Comparison of ENCODE assay signal across 8 mouse cellular contexts in the genomic region with DNA sequence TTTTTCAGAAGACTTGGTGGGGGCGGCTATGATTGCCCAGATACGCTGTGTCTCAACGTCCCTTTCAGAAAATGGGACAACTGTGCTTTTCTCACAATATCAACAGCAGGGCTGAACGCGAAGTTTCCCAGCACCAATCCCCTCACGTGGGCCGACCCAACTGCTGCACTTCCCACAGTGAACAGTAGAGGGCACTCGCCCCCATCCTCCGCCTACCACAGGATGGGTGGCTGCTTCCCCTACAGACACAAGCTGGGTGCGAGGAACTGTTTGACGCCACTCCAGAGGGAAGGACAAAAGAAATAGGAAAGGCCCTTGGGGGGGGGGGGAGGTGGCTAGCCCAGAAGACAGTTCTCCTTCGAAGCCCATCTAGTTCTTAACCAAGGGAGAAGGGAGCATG. TPM values are rescaled to one million over a fixed set of nuclear protein-coding genes. Genes with fewer than 3 reads are reported as not detected.
A peak's percentile ranks its signal among the peaks of the same experiment; 100 is the strongest.
DNase-seq lines count a peak whose midpoint lies in the region; ATAC-seq and TF ChIP-seq lines count a peak whose summit lies in the region.

No protein-coding gene starts in this region.

- no peaks in the 10 kb centered on the region for H3K9me3 ChIP-seq in hindbrain, embryonic 11.5 days (ENCODE audit: control insufficient read depth, low read length)
- no peaks in the 10 kb centered on the region for H3K9me3 ChIP-seq in hindbrain, embryonic 16.5 days (ENCODE audit: control insufficient read depth, low read length)
- H3K9me3 ChIP-seq in forebrain, embryonic 14.5 days (replicated peaks; ENCODE audit: control insufficient read depth, low read length), result no peaks in the 10 kb centered on the region
- H3K9me3 ChIP-seq in midbrain, embryonic 12.5 days, result no peaks in the 10 kb centered on the region

- ATAC-seq in hindbrain, embryonic 11.5 days (ENCODE audit: low FRiP score), result peak; percentile 17; the same call in 1 of the 2 replicates
- ATAC-seq in hindbrain, embryonic 16.5 days, result no peak
- 0 out of 2 replicates have a peak, but pooled peaks have one; percentile 47 for ATAC-seq in cerebellum, adult (ENCODE audit: insufficient number of reproducible peaks, low FRiP score, low TSS enrichment)
- peak; percentile 55 for ATAC-seq in forebrain, embryonic 14.5 days
- peak; percentile 51; the same call in 1 of the 2 replicates for ATAC-seq in midbrain, embryonic 12.5 days (ENCODE audit: low FRiP score, low read depth)

- TF ChIP-seq CTCF in spleen, adult 2 months (IDR thresholded peaks at IDR 0.05; ENCODE audit: extremely low read depth, insufficient read depth, insufficient read length, insufficient replicate concordance), result peak; percentile 96

- 3% methylated on average over 12 of the region's 12 CpGs for WGBS in hindbrain, embryonic 11.5 days
- 3% methylated on average over 12 of the region's 12 CpGs for WGBS in hindbrain, embryonic 16.5 days
- WGBS in forebrain, embryonic 14.5 days, result 4% methylated on average over 12 of the region's 12 CpGs
- WGBS in midbrain, embryonic 12.5 days, result 2% methylated on average over 12 of the region's 12 CpGs
- 7% methylated on average over 12 of the region's 12 CpGs for WGBS in spleen, adult 2 months

- H3K27me3 ChIP-seq in hindbrain, embryonic 11.5 days (ENCODE audit: control insufficient read depth, insufficient read depth, low read length), result peaks cover 45% of the 10 kb centered on the region
- H3K27me3 ChIP-seq in hindbrain, embryonic 16.5 days (replicated peaks; ENCODE audit: control insufficient read depth, insufficient read depth, low read length), result peaks cover 39% of the 10 kb centered on the region
- peaks cover 33% of the 10 kb centered on the region for H3K27me3 ChIP-seq in forebrain, embryonic 14.5 days (replicated peaks; ENCODE audit: control insufficient read depth, insufficient read depth, low read length)
- peaks cover 47% of the 10 kb centered on the region for H3K27me3 ChIP-seq in midbrain, embryonic 12.5 days
- peaks cover 22% of the 10 kb centered on the region for H3K27me3 ChIP-seq in spleen, adult 2 months (ENCODE audit: control insufficient read depth, insufficient read depth, low read length)

- no peak for TF ChIP-seq POLR2A in spleen, adult 2 months (IDR thresholded peaks at IDR 0.05; ENCODE audit: low read depth, low read length)

- no peak overlapping the region for H3K27ac ChIP-seq in hindbrain, embryonic 11.5 days (ENCODE audit: low read depth, low read length)
- no peak overlapping the region for H3K27ac ChIP-seq in hindbrain, embryonic 16.5 days (ENCODE audit: low read depth, low read length)
- no peak overlapping the region for H3K27ac ChIP-seq in forebrain, embryonic 14.5 days (ENCODE audit: low read depth, low read length)
- H3K27ac ChIP-seq in midbrain, embryonic 12.5 days (replicated peaks), result no peak overlapping the region
- no peak overlapping the region for H3K27ac ChIP-seq in spleen, adult 2 months (ENCODE audit: insufficient read depth, low read length)

- no peak overlapping the region for H3K9ac ChIP-seq in hindbrain, embryonic 11.5 days (ENCODE audit: low read depth, low read length)
- H3K9ac ChIP-seq in hindbrain, embryonic 16.5 days (ENCODE audit: low read depth, low read length), result no peak overlapping the region
- no peak overlapping the region for H3K9ac ChIP-seq in forebrain, embryonic 14.5 days (ENCODE audit: low read length)
- no peak overlapping the region for H3K9ac ChIP-seq in midbrain, embryonic 12.5 days (replicated peaks)

- peaks cover 20% of the 10 kb centered on the region for H3K4me1 ChIP-seq in hindbrain, embryonic 11.5 days (replicated peaks; ENCODE audit: control insufficient read depth, insufficient read depth, low read length)
- peaks cover 24% of the 10 kb centered on the region for H3K4me1 ChIP-seq in hindbrain, embryonic 16.5 days (ENCODE audit: control insufficient read depth, insufficient read depth, low read depth, low read length)
- peaks cover 5% of the 10 kb centered on the region for H3K4me1 ChIP-seq in forebrain, embryonic 14.5 days (ENCODE audit: control insufficient read depth, insufficient read depth, low read length)
- peaks cover 23% of the 10 kb centered on the region for H3K4me1 ChIP-seq in midbrain, embryonic 12.5 days
- peaks cover 17% of the 10 kb centered on the region for H3K4me1 ChIP-seq in spleen, adult 2 months (ENCODE audit: control insufficient read depth, insufficient read depth, insufficient read length)

- H3K36me3 ChIP-seq in hindbrain, embryonic 11.5 days (ENCODE audit: control insufficient read depth, insufficient read depth, low read length), result no peaks in the 10 kb centered on the region
- H3K36me3 ChIP-seq in hindbrain, embryonic 16.5 days (ENCODE audit: control insufficient read depth, insufficient read depth, low read length), result no peaks in the 10 kb centered on the region
- H3K36me3 ChIP-seq in forebrain, embryonic 14.5 days (ENCODE audit: control insufficient read depth, insufficient read depth, low read length), result no peaks in the 10 kb centered on the region
- H3K36me3 ChIP-seq in midbrain, embryonic 12.5 days, result no peaks in the 10 kb centered on the region
- H3K36me3 ChIP-seq in spleen, adult 2 months (ENCODE audit: control insufficient read depth, insufficient read depth, low read length), result no peaks in the 10 kb centered on the region

- no peak overlapping the region for H3K4me2 ChIP-seq in hindbrain, embryonic 11.5 days (replicated peaks; ENCODE audit: low read depth, low read length)
- no peak overlapping the region for H3K4me2 ChIP-seq in hindbrain, embryonic 16.5 days (ENCODE audit: low read length)
- H3K4me2 ChIP-seq in forebrain, embryonic 14.5 days (ENCODE audit: low read length), result no peak overlapping the region
- no peak overlapping the region for H3K4me2 ChIP-seq in midbrain, embryonic 12.5 days (replicated peaks)

- H3K4me3 ChIP-seq in hindbrain, embryonic 11.5 days (ENCODE audit: low read depth, low read length), result no peak overlapping the region
- H3K4me3 ChIP-seq in hindbrain, embryonic 16.5 days (ENCODE audit: low read length), result no peak overlapping the region
- H3K4me3 ChIP-seq in forebrain, embryonic 14.5 days (ENCODE audit: low read depth, low read length), result no peak overlapping the region
- H3K4me3 ChIP-seq in midbrain, embryonic 12.5 days, result no peak overlapping the region
- no peak overlapping the region for H3K4me3 ChIP-seq in spleen, adult 2 months (ENCODE audit: extremely low read depth, insufficient read depth, insufficient read length)

- peak; percentile 92 for DNase-seq in hindbrain, embryonic 11.5 days (ENCODE audit: low spot score)
- DNase-seq in forebrain, embryonic 14.5 days (ENCODE audit: low spot score), result peak; percentile 80
- peak; percentile 92 for DNase-seq in heart, postnatal 4 days
- peak; percentile 86 to 90 for DNase-seq in left cerebral cortex, adult 18-20 months (ENCODE audit: low spot score in 2 of 2)
- peak; percentile 49 to 80 for DNase-seq in spleen, adult 2 months (ENCODE audit: low read depth in 1 of 2, low spot score in 2 of 2)

RNA-seq across cellular contexts. Expression of a gene that starts 2.4 kb away (rescaled TPM):
- polyA plus RNA-seq in hindbrain, embryonic 11.5 days (2014; fragmentation: Nextera tagmentation; extraction: Ambion mirVana), result 5.7 and 9.1 TPM in 2 replicates
- 1.2 and 1.4 TPM in 2 replicates for polyA plus RNA-seq in hindbrain, embryonic 16.5 days (2015; fragmentation: Nextera tagmentation; extraction: Ambion mirVana)
- polyA plus RNA-seq in forebrain, embryonic 14.5 days (2014; fragmentation: Nextera tagmentation; extraction: Ambion mirVana), result 2.5 and 3.3 TPM in 2 replicates
- 1 to 10 TPM; 1.4 TPM for total RNA-seq in heart, postnatal 4 days (2021)
- total RNA-seq in left cerebral cortex, adult 18-20 months (2021), result 100 to 1,000 TPM; 103 to 109 TPM
- polyA plus RNA-seq in midbrain, embryonic 12.5 days (2016; fragmentation: Nextera tagmentation; extraction: Ambion mirVana), result 14.2 and 16.2 TPM in 2 replicates
- polyA plus RNA-seq in spleen, adult 2 months (2012; rRNA removed), result 3.9 and 7.8 TPM in 2 replicates

RNA-seq across cellular contexts. Expression of a gene that starts 31.3 kb away (rescaled TPM):
- 4.1 and 4.2 TPM in 2 replicates for polyA plus RNA-seq in hindbrain, embryonic 11.5 days (2014; fragmentation: Nextera tagmentation; extraction: Ambion mirVana)
- 3.1 and 3.3 TPM in 2 replicates for polyA plus RNA-seq in hindbrain, embryonic 16.5 days (2015; fragmentation: Nextera tagmentation; extraction: Ambion mirVana)
- polyA plus RNA-seq in forebrain, embryonic 14.5 days (2014; fragmentation: Nextera tagmentation; extraction: Ambion mirVana), result 5.0 and 5.9 TPM in 2 replicates
- 10 to 100 TPM; 50.2 to 51.1 TPM for total RNA-seq in heart, postnatal 4 days (2021)
- total RNA-seq in left cerebral cortex, adult 18-20 months (2021), result 100 to 1,000 TPM; 135 to 149 TPM
- polyA plus RNA-seq in midbrain, embryonic 12.5 days (2016; fragmentation: Nextera tagmentation; extraction: Ambion mirVana), result 3.0 and 3.2 TPM in 2 replicates
- polyA plus RNA-seq in spleen, adult 2 months (2012; rRNA removed), result 65.8 and 93.7 TPM in 2 replicates

RNA-seq across cellular contexts. Expression of a gene that starts 53.7 kb away (rescaled TPM):
- polyA plus RNA-seq in hindbrain, embryonic 11.5 days (2014; fragmentation: Nextera tagmentation; extraction: Ambion mirVana), result 11.8 and 14.8 TPM in 2 replicates
- polyA plus RNA-seq in hindbrain, embryonic 16.5 days (2015; fragmentation: Nextera tagmentation; extraction: Ambion mirVana), result 37.2 and 42.4 TPM in 2 replicates
- polyA plus RNA-seq in forebrain, embryonic 14.5 days (2014; fragmentation: Nextera tagmentation; extraction: Ambion mirVana), result 17.3 and 19.5 TPM in 2 replicates
- 10 to 100 TPM; 96.7 to 98.0 TPM for total RNA-seq in heart, postnatal 4 days (2021)
- 10 to 100 TPM; 54.7 to 57.2 TPM for total RNA-seq in left cerebral cortex, adult 18-20 months (2021)
- polyA plus RNA-seq in midbrain, embryonic 12.5 days (2016; fragmentation: Nextera tagmentation; extraction: Ambion mirVana), result 12.4 and 13.5 TPM in 2 replicates
- 17.3 and 18.5 TPM in 2 replicates for polyA plus RNA-seq in spleen, adult 2 months (2012; rRNA removed)

RNA-seq across cellular contexts. Expression of a gene that starts 56.0 kb away (rescaled TPM):
- polyA plus RNA-seq in hindbrain, embryonic 11.5 days (2014; fragmentation: Nextera tagmentation; extraction: Ambion mirVana), result 1.9 and 2.2 TPM in 2 replicates
- 8.0 and 8.9 TPM in 2 replicates for polyA plus RNA-seq in hindbrain, embryonic 16.5 days (2015; fragmentation: Nextera tagmentation; extraction: Ambion mirVana)
- 5.6 and 6.4 TPM in 2 replicates for polyA plus RNA-seq in forebrain, embryonic 14.5 days (2014; fragmentation: Nextera tagmentation; extraction: Ambion mirVana)
- total RNA-seq in heart, postnatal 4 days (2021), result under 1 TPM; 0.12 to 0.23 TPM
- total RNA-seq in left cerebral cortex, adult 18-20 months (2021), result 100 to 1,000 TPM; 246 to 287 TPM
- polyA plus RNA-seq in midbrain, embryonic 12.5 days (2016; fragmentation: Nextera tagmentation; extraction: Ambion mirVana), result 6.5 and 7.3 TPM in 2 replicates
- 0.13 TPM in 2 replicates for polyA plus RNA-seq in spleen, adult 2 months (2012; rRNA removed)
